Mouse (Mus musculus) forebrain, embryonic 10.5 days (tissue): ENCODE measurements around the gene Gm4756. TPM values are rescaled to one million over a fixed set of nuclear protein-coding genes. Genes with fewer than 3 reads are reported as not detected.

Experiments used
- DNase-seq: peaks from one replicate; pipeline ENCODE4 v3.0.0-alpha.2; 2017; ENCODE audit warnings: low spot score; ENCODE audit errors: extremely low spot score
- H3K27ac ChIP-seq: fragments of 300-500 bp; sonication (generic); 2 replicates; pipeline ENCODE4 v1.5.1; 2016; ENCODE audit warnings: mild to moderate bottlenecking
- H3K27me3 ChIP-seq: fragments of 300-500 bp; sonication (generic); 2 replicates; pipeline ENCODE4 v1.6.1; 2016; ENCODE audit warnings: mild to moderate bottlenecking; ENCODE audit not compliant: poor library complexity, severe bottlenecking
- H3K36me3 ChIP-seq: fragments of 300-500 bp; sonication (generic); replicated peaks from 2 replicates; pipeline ENCODE4 v1.6.1; 2016; ENCODE audit warnings: mild to moderate bottlenecking, moderate library complexity
- H3K4me1 ChIP-seq: fragments of 300-500 bp; sonication (generic); 2 replicates; pipeline ENCODE4 v1.6.1; 2016
- H3K4me3 ChIP-seq: fragments of 300-500 bp; sonication (generic); 2 replicates; pipeline ENCODE4 v1.5.1; 2016; ENCODE audit warnings: mild to moderate bottlenecking, moderate library complexity
- H3K9me3 ChIP-seq: fragments of 300-500 bp; sonication (generic); 2 replicates; pipeline ENCODE4 v1.6.1; 2016; ENCODE audit warnings: mild to moderate bottlenecking, moderate library complexity
- WGBS: fragments of 180-500 bp; shearing (Covaris S2); methylation state at CpG from one replicate; pipeline ENCODE4 v1.1.7; 2016; 5-methylcytosine and 5-hydroxymethylcytosine counted together
- polyA plus RNA-seq: library from polyadenylated mRNA; unstranded; fragments of >200 nt; fragmentation: Nextera tagmentation; extraction: Ambion mirVana; gene quantifications from 2 replicates; pipeline ENCODE4 v1.2.1, GENCODE M21; 2016

Gene Gm4756
- polyA plus RNA-seq, 1 experiment from 2014 or later, result not detected

DNA sequence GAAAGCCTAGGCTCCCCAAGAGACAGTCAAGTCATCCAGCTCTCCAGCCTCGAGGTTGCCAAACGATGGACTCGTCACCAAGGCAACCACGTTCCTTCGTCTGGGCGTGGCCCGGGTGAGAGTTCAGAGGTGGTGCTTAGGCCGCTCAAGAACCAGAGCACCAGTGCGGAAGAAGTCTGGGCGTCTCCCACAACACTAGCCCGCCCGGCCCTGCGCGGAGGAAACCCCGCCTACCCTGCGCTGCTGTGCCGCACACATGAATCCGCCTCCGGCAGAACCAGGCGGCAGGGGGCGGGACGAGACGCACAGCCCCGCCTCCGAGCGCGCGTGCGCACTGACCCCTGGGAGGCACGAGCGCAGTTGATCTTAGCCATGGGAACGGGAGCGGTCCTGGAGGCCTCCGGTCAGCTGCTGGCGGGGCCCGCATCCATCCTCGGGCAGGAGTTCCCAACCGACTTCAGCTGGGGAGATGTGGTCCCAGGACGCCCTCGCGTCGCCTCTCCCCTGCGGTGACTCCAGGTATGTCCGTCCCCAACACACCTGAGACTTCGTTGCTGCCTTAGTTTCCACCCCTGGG is 113.4 kb downstream of the Gm4756 start, which contains the start of gene Pcnx4:
Pcnx4 (plus strand) TSS at position 363 of the 577 bp plus-strand sequence.
- peak within 1 kb of the TSS; percentile 90 for H3K27ac ChIP-seq
- H3K4me3 ChIP-seq, result peak within 1 kb of the TSS; percentile 73
- DNase-seq, result peak; percentile 97
- no peaks in the 10 kb centered on the region for H3K9me3 ChIP-seq
- peaks cover 21% of the 10 kb centered on the region for H3K4me1 ChIP-seq
- WGBS, result under 1% methylated on average over 45 of the region's 45 CpGs
- H3K27me3 ChIP-seq, result no peaks in the 10 kb centered on the region
- peaks cover 10% of the 10 kb centered on the region; the same call in 1 of the 2 replicates for H3K36me3 ChIP-seq

DNA sequence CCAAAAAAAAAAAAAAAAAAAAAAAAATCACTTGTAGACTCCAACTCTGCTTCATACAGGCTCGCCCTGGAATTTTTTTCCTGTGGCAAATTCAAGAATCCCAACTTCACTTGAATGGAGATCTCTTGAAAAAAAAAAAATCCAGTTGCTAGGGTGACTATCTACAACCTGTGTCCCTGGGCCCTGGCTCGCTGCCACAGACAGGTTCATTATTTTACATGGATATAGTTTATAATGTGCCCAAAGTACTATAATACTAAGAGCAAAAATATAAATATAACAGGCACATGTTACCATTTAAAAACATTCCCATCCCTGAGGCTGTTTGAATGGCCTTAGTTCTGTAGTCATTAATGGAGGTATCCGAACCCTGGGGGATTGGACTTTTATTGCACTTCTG is 113.9 kb downstream of the Gm4756 start:
- no peaks in the 10 kb centered on the region for H3K27me3 ChIP-seq
- H3K9me3 ChIP-seq, result no peaks in the 10 kb centered on the region
- H3K4me3 ChIP-seq, result peak overlapping the region; percentile 73
- peaks cover 21% of the 10 kb centered on the region for H3K4me1 ChIP-seq
- H3K27ac ChIP-seq, result peak overlapping the region; percentile 90
- no peak for DNase-seq
- H3K36me3 ChIP-seq, result peaks cover 10% of the 10 kb centered on the region; the same call in 1 of the 2 replicates
- 54% methylated on average over 3 of the region's 3 CpGs for WGBS

DNA sequence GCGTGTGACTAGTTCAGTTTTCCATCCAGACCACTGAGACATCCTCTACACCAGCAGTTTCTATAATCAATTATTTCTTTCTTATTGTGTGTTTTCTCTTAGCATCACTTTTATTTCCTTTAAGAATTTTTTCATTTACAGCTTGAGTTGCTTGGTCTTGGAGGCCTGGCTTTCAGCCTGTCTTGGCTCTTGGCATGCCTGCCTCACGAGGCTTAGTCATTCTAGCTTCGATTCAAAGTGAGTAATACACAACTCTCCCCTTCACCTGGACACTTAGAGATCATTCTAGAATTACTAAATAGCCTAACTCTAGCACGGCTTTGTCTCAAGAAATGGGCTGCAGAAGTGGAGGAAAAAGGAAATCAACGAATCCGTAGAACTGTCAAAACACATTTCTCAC is 115.5 kb downstream of the Gm4756 start:
- DNase-seq, result no peak
- H3K9me3 ChIP-seq, result no peaks in the 10 kb centered on the region
- 94% methylated on average over 6 of the region's 6 CpGs for WGBS
- H3K27ac ChIP-seq, result no peak overlapping the region
- H3K36me3 ChIP-seq, result peaks cover 4% of the 10 kb centered on the region; the same call in 1 of the 2 replicates
- H3K4me1 ChIP-seq, result peaks cover 21% of the 10 kb centered on the region
- H3K4me3 ChIP-seq, result no peak overlapping the region
- no peaks in the 10 kb centered on the region for H3K27me3 ChIP-seq

DNA sequence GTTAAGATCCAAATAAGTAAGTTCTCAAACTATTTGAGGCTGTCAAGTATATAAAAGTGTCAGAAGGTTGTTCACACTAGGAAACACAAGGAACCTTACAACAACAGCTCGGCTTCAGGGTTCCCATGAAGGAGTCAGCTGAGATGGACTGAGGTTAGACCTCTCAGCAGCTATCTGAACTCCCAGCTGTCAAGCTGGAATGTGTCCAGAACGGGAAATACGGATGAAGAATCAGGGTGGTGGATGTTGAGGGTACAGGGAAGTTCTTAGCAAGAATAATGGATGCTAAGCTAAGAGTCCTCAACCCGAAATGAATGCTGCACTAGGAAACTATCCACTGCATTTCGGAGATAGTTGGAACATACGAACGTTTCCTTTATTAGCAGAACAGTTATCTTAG is 117.2 kb downstream of the Gm4756 start:
- no peaks in the 10 kb centered on the region for H3K36me3 ChIP-seq
- WGBS, result 89% methylated on average over 7 of the region's 7 CpGs
- no peak overlapping the region for H3K27ac ChIP-seq
- no peaks in the 10 kb centered on the region for H3K27me3 ChIP-seq
- no peak overlapping the region for H3K4me3 ChIP-seq
- H3K4me1 ChIP-seq, result peaks cover 18% of the 10 kb centered on the region
- no peaks in the 10 kb centered on the region for H3K9me3 ChIP-seq
- no peak for DNase-seq

Other genes with a start within 250 kb of the Gm4756 start
- 45.4 and 72.9 TPM in 2 replicates for gene Rtn1, start 240.6 kb downstream of the Gm4756 start, polyA plus RNA-seq
- 1.4 and 1.8 TPM in 2 replicates for gene Lrrc9, start 207.8 kb downstream of the Gm4756 start, polyA plus RNA-seq
- gene Pcnx4, start 113.3 kb downstream of the Gm4756 start, polyA plus RNA-seq, result 13.4 and 14.4 TPM in 2 replicates
- gene Dhrs7, start 15.2 kb upstream of the Gm4756 start, polyA plus RNA-seq, result 6.3 and 6.6 TPM in 2 replicates
- gene Ppm1a, start 107.8 kb upstream of the Gm4756 start, polyA plus RNA-seq, result 32.8 and 39.6 TPM in 2 replicates